Mouse (Mus musculus): ENCODE measurements around the gene Synj2. TPM values are rescaled to one million over a fixed set of nuclear protein-coding genes. Genes with fewer than 3 reads are reported as not detected.

Gene Synj2
- total RNA-seq, 2 experiments from 2014 or later = 84.0 to 123 TPM

- DNase-seq (ENCODE audit: low spot score in 2 of 2) = no peak
- intact Hi-C loops (cut with DNase I) = no loop called here
These were observed 25.6 kb downstream of the Synj2 start for GRCm38 (mm10) chr17:5966706-5967105.

- no peak for DNase-seq (ENCODE audit: low spot score in 2 of 2)
- intact Hi-C loops (cut with DNase I) = no loop called here
These were observed 27.5 kb downstream of the Synj2 start for GRCm38 (mm10) chr17:5968562-5968961.

GRCm38 (mm10) chr17:5969246-5969645 lies 28.2 kb downstream of the Synj2 start:
- intact Hi-C loops (cut with DNase I) = no loop called here
- no peak for DNase-seq (ENCODE audit: low spot score in 2 of 2)

GRCm38 (mm10) chr17:5970298-5970821 lies 29.3 kb downstream of the Synj2 start:
- no peak for DNase-seq (ENCODE audit: low spot score in 2 of 2)
- intact Hi-C loops (cut with DNase I) = no loop called here

- no peak for DNase-seq (ENCODE audit: low spot score in 2 of 2)
- intact Hi-C loops (cut with DNase I) = no loop called here
These were observed 32.5 kb downstream of the Synj2 start for GRCm38 (mm10) chr17:5973536-5973935.

GRCm38 (mm10) chr17:5975099-5975977 lies 34.3 kb downstream of the Synj2 start:
- peak; percentile 82 to 96 for DNase-seq (ENCODE audit: low spot score in 2 of 2)
- intact Hi-C loops (cut with DNase I) = loop anchor here (2.0 kb wide), 1 partner anchor 35 kb away; the partner anchor contains the start of gene Synj2

GRCm38 (mm10) chr17:5976221-5977055 lies 35.4 kb downstream of the Synj2 start:
- intact Hi-C loops (cut with DNase I) = no loop called here
- peak; percentile 44 to 83 for DNase-seq (ENCODE audit: low spot score in 2 of 2)

- DNase-seq (ENCODE audit: low spot score in 2 of 2) = peak in 1 of 2 experiments; percentile 55
- intact Hi-C loops (cut with DNase I) = no loop called here
These were observed 36.2 kb downstream of the Synj2 start for GRCm38 (mm10) chr17:5977056-5977920.

GRCm38 (mm10) chr17:5977921-5978504 lies 36.9 kb downstream of the Synj2 start:
- intact Hi-C loops (cut with DNase I) = no loop called here

GRCm38 (mm10) chr17:5978505-5979077 lies 37.5 kb downstream of the Synj2 start:
- DNase-seq (ENCODE audit: low spot score in 2 of 2) = no peak

More at GRCm38 (mm10) chr17:5977921-5978504, 36.9 kb downstream of the Synj2 start:
- DNase-seq (ENCODE audit: low spot score in 2 of 2) = peak in 1 of 2 experiments; percentile 49

GRCm38 (mm10) chr17:5980860-5981259 lies 39.8 kb downstream of the Synj2 start:
- no peak for DNase-seq (ENCODE audit: low spot score in 2 of 2)
- intact Hi-C loops (cut with DNase I) = no loop called here

More at GRCm38 (mm10) chr17:5978505-5979077, 37.5 kb downstream of the Synj2 start:
- intact Hi-C loops (cut with DNase I) = no loop called here

GRCm38 (mm10) chr17:5983150-5983549 lies 42.1 kb downstream of the Synj2 start:
- no peak for DNase-seq (ENCODE audit: low spot score in 2 of 2)
- intact Hi-C loops (cut with DNase I) = no loop called here

GRCm38 (mm10) chr17:5983901-5984300 lies 42.8 kb downstream of the Synj2 start:
- intact Hi-C loops (cut with DNase I) = no loop called here
- DNase-seq (ENCODE audit: low spot score in 2 of 2) = no peak

GRCm38 (mm10) chr17:5984700-5985231 lies 43.7 kb downstream of the Synj2 start:
- DNase-seq (ENCODE audit: low spot score in 2 of 2) = no peak
- intact Hi-C loops (cut with DNase I) = no loop called here

- intact Hi-C loops (cut with DNase I) = no loop called here
- no peak for DNase-seq (ENCODE audit: low spot score in 2 of 2)
These were observed 44.2 kb downstream of the Synj2 start for GRCm38 (mm10) chr17:5985271-5985670.

- DNase-seq (ENCODE audit: low spot score in 2 of 2) = no peak
- intact Hi-C loops (cut with DNase I) = no loop called here
These were observed 46.4 kb downstream of the Synj2 start for GRCm38 (mm10) chr17:5987271-5988056.

GRCm38 (mm10) chr17:5988102-5988501 lies 47.0 kb downstream of the Synj2 start:
- intact Hi-C loops (cut with DNase I) = no loop called here
- no peak for DNase-seq (ENCODE audit: low spot score in 2 of 2)

Data from left cerebral cortex, postnatal 25 days (tissue).